Mouse (Mus musculus): ENCODE data around the gene Nfia. TPM values are rescaled to one million over a fixed set of nuclear protein-coding genes. Genes with fewer than 3 reads are reported as not detected.

Nfia gene
- 5.7 TPM for polyA plus RNA-seq (2017; shearing (Covaris generic))

GRCm38 (mm10) chr4:97772641-97773040, at the start of gene Nfia:
Gene Nfia (plus strand): TSS chr4:97772734.

GRCm38 (mm10) chr4:97777706-97778176, 5.2 kb downstream of the Nfia start, which contains the start of gene E130114P18Rik:
Gene E130114P18Rik (minus strand): TSS chr4:97778078.

Other genes with a start within 250 kb of the Nfia start
- gene E130114P18Rik, start 5.3 kb downstream of the Nfia start, polyA plus RNA-seq (2017; shearing (Covaris generic)) = not detected